Mouse (Mus musculus) cortical plate, adult 2 months (tissue): ENCODE measurements around the gene Tnfsf18. TPM values are rescaled to one million over a fixed set of nuclear protein-coding genes. Genes with fewer than 3 reads are reported as not detected.

Source experiments
- H3K27ac ChIP-seq: fragments of 200-500 bp; 2 replicates; pipeline ENCODE4 v1.5.1; 2012; ENCODE audit warnings: low read length, control low read depth, inconsistent platforms; ENCODE audit not compliant: insufficient read depth
- H3K4me1 ChIP-seq: fragments of 200-500 bp; 2 replicates; pipeline ENCODE4 v1.6.1; 2011; ENCODE audit warnings: low read length; ENCODE audit not compliant: control insufficient read depth, insufficient read depth
- H3K4me3 ChIP-seq: fragments of 200-500 bp; 2 replicates; pipeline ENCODE4 v1.5.1; 2011; ENCODE audit warnings: mild to moderate bottlenecking, low read length, control low read depth; ENCODE audit not compliant: insufficient read depth
- CTCF ChIP-seq: fragments of 200-500 bp; IDR thresholded peaks from 2 replicates; pipeline ENCODE4 v1.5.1; 2011; ENCODE audit warnings: mild to moderate bottlenecking, control low read depth, low read length; ENCODE audit not compliant: insufficient read depth; ENCODE audit errors: extremely low read depth
- POLR2A ChIP-seq: fragments of 200-500 bp; IDR thresholded peaks from 2 replicates; pipeline ENCODE4 v1.6.1; 2011; ENCODE audit warnings: mild to moderate bottlenecking, low read length, control low read depth; ENCODE audit not compliant: insufficient read depth; ENCODE audit errors: extremely low read depth
- polyA plus RNA-seq: library from polyadenylated mRNA; depleted of rRNA; stranded (reverse); fragments of >200 nt; gene quantifications from 2 replicates; pipeline ENCODE4 v1.2.3, GENCODE M21; 2012; rRNA removed

Tnfsf18 gene
- polyA plus RNA-seq, 1 experiment = not detected

- H3K4me3 ChIP-seq = no peak overlapping the region
- no peaks in the 10 kb centered on the region for H3K4me1 ChIP-seq
- TF ChIP-seq POLR2A = no peak
- no peak for TF ChIP-seq CTCF
- H3K27ac ChIP-seq = no peak overlapping the region
These were observed 57.6 kb downstream of the Tnfsf18 start for GRCm38 (mm10) chr1:161552098-161552497.

Other genes with a start within 250 kb of the Tnfsf18 start
- 455 and 511 TPM in 2 replicates for gene Prdx6, start 243.4 kb upstream of the Tnfsf18 start, polyA plus RNA-seq
- not detected in 2 replicates for gene Tnfsf4, start 99.2 kb upstream of the Tnfsf18 start, polyA plus RNA-seq